Comparison of ENCODE assay signal across 11 mouse cellular contexts in the genomic region with DNA sequence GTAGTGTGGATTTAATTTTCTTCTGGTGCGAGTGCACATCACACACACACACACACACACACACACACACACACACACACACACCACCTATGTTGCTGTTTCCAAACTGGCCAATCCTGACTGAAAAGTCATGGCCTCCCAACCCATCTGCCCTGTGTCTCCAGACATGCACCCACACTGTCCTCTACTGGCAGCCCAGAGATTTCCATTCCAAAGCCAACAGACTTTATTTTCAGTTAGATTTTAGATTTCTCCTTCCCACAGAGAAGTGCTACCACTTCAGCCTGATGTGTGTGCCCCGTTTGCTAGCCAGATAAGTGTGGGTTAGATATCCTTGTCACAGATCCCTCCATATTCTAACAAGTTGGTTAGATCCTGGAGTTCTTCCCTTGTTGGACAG. TPM values are rescaled to one million over a fixed set of nuclear protein-coding genes. Genes with fewer than 3 reads are reported as not detected.
DNase-seq lines count a peak whose midpoint lies in the region; ATAC-seq and TF ChIP-seq lines count a peak whose summit lies in the region.
"Had no signal": no experiment of that assay in that cellular context is flagged by ENCODE, and none has a peak within 500 bp of the region (broad histone marks: within the 10 kb centered on the region; RNA-seq: fewer than 3 reads in every experiment).

No protein-coding gene starts in this region.

- peaks cover 29% of the 10 kb centered on the region for H3K4me1 ChIP-seq in liver, embryonic 12.5 days
- H3K4me1 ChIP-seq in liver, postnatal 0 days (ENCODE audit: insufficient read depth) = peaks cover 12% of the 10 kb centered on the region; the same call in 1 of the 2 replicates
- H3K4me1 ChIP-seq: midbrain, embryonic 12.5 days had no signal

- WGBS in liver, embryonic 12.5 days (ENCODE audit: insufficient replicate concordance) = 28% methylated on average over 2 of the region's 2 CpGs
- WGBS in liver, postnatal 0 days (ENCODE audit: insufficient replicate concordance) = 30% methylated on average over 2 of the region's 2 CpGs

- peak; percentile 89 for TF ChIP-seq CTCF in liver, postnatal 0 days (IDR thresholded peaks at IDR 0.05; ENCODE audit: low read depth)

- no peak for ATAC-seq in liver, embryonic 12.5 days
- no peak; the same call in 1 of the 2 replicates for ATAC-seq in liver, postnatal 0 days

- no peak for TF ChIP-seq EP300 in liver, postnatal 0 days (IDR thresholded peaks at IDR 0.05; ENCODE audit: low read depth)

- H3K27me3 ChIP-seq in liver, embryonic 12.5 days (replicated peaks) = no peaks in the 10 kb centered on the region
- H3K27me3 ChIP-seq in liver, postnatal 0 days (ENCODE audit: insufficient read depth, low read length) = no peaks in the 10 kb centered on the region
- H3K27me3 ChIP-seq: heart, embryonic 13.5 days; midbrain, embryonic 12.5 days had no signal

- DNase-seq in adrenal gland, adult 2 months = peak; percentile 68
- DNase-seq in adrenal gland, postnatal 4 days (ENCODE audit: low spot score in 2 of 2) = no peak
- peak; percentile 26 for DNase-seq in liver
- DNase-seq in cerebellum, adult 11-12 months = peak; percentile 49
- peak; percentile 42 for DNase-seq in liver, postnatal 0 days
- peak; percentile 51 for DNase-seq in yolk sac, embryonic 10.5 days (ENCODE audit: low spot score)
- no peak for DNase-seq in spleen, postnatal 4 days (ENCODE audit: low spot score in 2 of 2)

- H3K27ac ChIP-seq in liver, embryonic 12.5 days = no peak overlapping the region
- no peak overlapping the region for H3K27ac ChIP-seq in liver, postnatal 0 days (ENCODE audit: low read depth)
- H3K27ac ChIP-seq: heart, embryonic 13.5 days; midbrain, embryonic 12.5 days had no signal

- H3K9ac ChIP-seq in liver, embryonic 12.5 days = no peak overlapping the region
- no peak overlapping the region for H3K9ac ChIP-seq in liver, postnatal 0 days (replicated peaks)
- H3K9ac ChIP-seq: heart, embryonic 13.5 days; midbrain, embryonic 12.5 days had no signal

- H3K9me3 ChIP-seq in liver, embryonic 12.5 days (replicated peaks) = no peaks in the 10 kb centered on the region
- H3K9me3 ChIP-seq in liver, postnatal 0 days (ENCODE audit: low read length) = no peaks in the 10 kb centered on the region
- H3K9me3 ChIP-seq: G1E; heart, embryonic 13.5 days; midbrain, embryonic 12.5 days had no signal

- peaks cover under 1% of the 10 kb centered on the region; the same call in 1 of the 2 replicates for H3K36me3 ChIP-seq in liver, embryonic 12.5 days
- no peaks in the 10 kb centered on the region for H3K36me3 ChIP-seq in liver, postnatal 0 days (replicated peaks; ENCODE audit: insufficient read depth, low read length)
- H3K36me3 ChIP-seq: G1E; midbrain, embryonic 12.5 days had no signal

- H3K4me2 ChIP-seq in liver, embryonic 12.5 days = no peak overlapping the region
- no peak overlapping the region for H3K4me2 ChIP-seq in liver, postnatal 0 days (ENCODE audit: low read depth, low read length)
- H3K4me2 ChIP-seq: heart, embryonic 13.5 days; midbrain, embryonic 12.5 days had no signal

- H3K4me3 ChIP-seq in liver, embryonic 12.5 days = no peak overlapping the region
- H3K4me3 ChIP-seq in liver, postnatal 0 days (ENCODE audit: low read depth, low read length) = no peak overlapping the region
- H3K4me3 ChIP-seq: heart, embryonic 13.5 days; midbrain, embryonic 12.5 days had no signal

RNA-seq across cellular contexts. Expression of a gene that starts 59.8 kb away (rescaled TPM):
- 1 to 10 TPM; 5.3 to 6.9 TPM for total RNA-seq in adrenal gland, adult 2 months (2021)
- 2.8 and 4.9 TPM in 2 replicates for polyA plus RNA-seq in adrenal gland, adult 2 months (2012; rRNA removed)
- total RNA-seq in adrenal gland, postnatal 4 days (2021) = 1 to 10 TPM; 7.7 to 8.7 TPM
- 2.2 TPM in 2 replicates for polyA plus RNA-seq in liver, embryonic 12.5 days (2016; fragmentation: Nextera tagmentation; extraction: Ambion mirVana)
- 0.43 and 0.73 TPM in 2 replicates for polyA plus RNA-seq in liver, postnatal 0 days (2015; fragmentation: Nextera tagmentation; extraction: Ambion mirVana)

RNA-seq across cellular contexts. Expression of a gene that starts 59.8 kb away (rescaled TPM):
- total RNA-seq in adrenal gland, adult 2 months (2021) = 10 to 100 TPM; 60.6 to 93.9 TPM
- polyA plus RNA-seq in adrenal gland, adult 2 months (2012; rRNA removed) = 3.9 and 4.5 TPM in 2 replicates
- total RNA-seq in adrenal gland, postnatal 4 days (2021) = 10 to 100 TPM; 90.6 to 95.0 TPM
- 97.7 and 101 TPM in 2 replicates for polyA plus RNA-seq in liver, embryonic 12.5 days (2016; fragmentation: Nextera tagmentation; extraction: Ambion mirVana)
- polyA plus RNA-seq in liver, postnatal 0 days (2015; fragmentation: Nextera tagmentation; extraction: Ambion mirVana) = 70.4 and 73.5 TPM in 2 replicates

Comparison
In these comparisons a context has a peak if more than half of its experiments do, and no peak if none do; other contexts are left out.
1. DNase-seq: peak in adrenal gland, adult 2 months (single experiment), liver (single experiment), cerebellum, adult 11-12 months (single experiment), liver, postnatal 0 days (single experiment) and yolk sac, embryonic 10.5 days (single experiment); none in adrenal gland, postnatal 4 days (0 of 2) and spleen, postnatal 4 days (0 of 2).
2. RNA of a gene that starts 59.8 kb away (polyA plus RNA-seq): 97.7 to 101 TPM in liver, embryonic 12.5 days and 70.4 to 73.5 TPM in liver, postnatal 0 days; 3.9 to 4.5 TPM in adrenal gland, adult 2 months; every median in the first group is over 10 times any median in the second.